Mouse (Mus musculus) neural tube, embryonic 11.5 days (tissue): ENCODE results near the gene Abhd18. TPM values are rescaled to one million over a fixed set of nuclear protein-coding genes. Genes with fewer than 3 reads are reported as not detected.

ENCODE experiments used
- ATAC-seq: fragments of 200-750 bp; cut with Nextera tagmentation; 2 replicates; pipeline ENCODE4 v1.8.0; 2017; ENCODE audit warnings: moderate number of reproducible peaks, mild to moderate bottlenecking, moderate TSS enrichment, moderate library complexity; ENCODE audit not compliant: insufficient read depth, low FRiP score, low TSS enrichment
- DNase-seq: peaks from one replicate; pipeline ENCODE4 v3.0.0-alpha.2; 2015; ENCODE audit warnings: low spot score
- H3K27ac ChIP-seq: fragments of 300-500 bp; sonication (generic); 2 replicates; pipeline ENCODE4 v1.5.1; 2014; ENCODE audit warnings: low read depth, mild to moderate bottlenecking, low read length
- H3K27me3 ChIP-seq: fragments of 300-500 bp; sonication (generic); 2 replicates; pipeline ENCODE4 v1.6.1; 2014; ENCODE audit warnings: mild to moderate bottlenecking, low read length, mixed read lengths; ENCODE audit not compliant: control insufficient read depth, insufficient read depth
- H3K36me3 ChIP-seq: fragments of 300-500 bp; sonication (generic); 2 replicates; pipeline ENCODE4 v1.6.1; 2014; ENCODE audit warnings: mild to moderate bottlenecking, low read length, moderate library complexity, mixed read lengths; ENCODE audit not compliant: control insufficient read depth, insufficient read depth
- H3K4me1 ChIP-seq: fragments of 300-500 bp; sonication (generic); 2 replicates; pipeline ENCODE4 v1.6.1; 2014; ENCODE audit warnings: low read length, mixed read lengths; ENCODE audit not compliant: control insufficient read depth, insufficient read depth
- H3K4me2 ChIP-seq: fragments of 300-500 bp; sonication (generic); 2 replicates; pipeline ENCODE4 v1.6.1; 2014; ENCODE audit warnings: low read depth, mild to moderate bottlenecking, moderate library complexity
- H3K4me3 ChIP-seq: fragments of 300-500 bp; sonication (generic); 2 replicates; pipeline ENCODE4 v1.5.1; 2014; ENCODE audit warnings: low read depth, low read length
- H3K9ac ChIP-seq: fragments of 300-500 bp; sonication (generic); 2 replicates; pipeline ENCODE4 v1.6.1; 2014; ENCODE audit warnings: mild to moderate bottlenecking, low read length
- H3K9me3 ChIP-seq: fragments of 300-500 bp; sonication (generic); 2 replicates; pipeline ENCODE4 v1.6.1; 2016; ENCODE audit warnings: low read length; ENCODE audit not compliant: control insufficient read depth
- WGBS: fragments of 180-500 bp; shearing (Covaris S2); extraction: QIAGEN DNeasy Blood & Tissue Kit; methylation state at CpG from one replicate; pipeline ENCODE4 v1.1.7; 2014; 5-methylcytosine and 5-hydroxymethylcytosine counted together
- polyA plus RNA-seq: library from polyadenylated mRNA; unstranded; fragments of >200 nt; fragmentation: Nextera tagmentation; extraction: Ambion mirVana; gene quantifications from 2 replicates; pipeline ENCODE4 v1.2.1, GENCODE M21; 2014

Gene Abhd18
- polyA plus RNA-seq, 1 experiment from 2014 or later: 6.4 TPM

DNA sequence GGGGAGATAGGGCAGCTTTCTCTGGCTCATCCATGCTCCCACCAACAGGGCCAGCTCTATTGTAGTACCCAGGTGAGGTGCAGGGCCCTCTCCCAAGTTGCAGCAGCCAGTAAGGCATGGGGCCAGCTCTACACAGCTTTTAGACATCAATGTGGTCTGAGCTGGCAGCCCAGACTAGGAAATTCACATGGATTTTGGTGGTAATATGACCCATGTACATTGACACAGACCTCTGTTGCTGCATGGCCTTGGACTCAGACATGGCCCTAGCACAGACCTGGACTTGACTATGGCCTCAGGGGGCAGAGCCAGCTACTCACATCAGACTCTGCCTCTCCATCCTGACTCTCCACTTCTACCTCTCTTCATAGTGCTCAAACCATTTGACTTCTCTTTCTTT, 112.1 kb downstream of the Abhd18 start:
- no peak for DNase-seq

DNA sequence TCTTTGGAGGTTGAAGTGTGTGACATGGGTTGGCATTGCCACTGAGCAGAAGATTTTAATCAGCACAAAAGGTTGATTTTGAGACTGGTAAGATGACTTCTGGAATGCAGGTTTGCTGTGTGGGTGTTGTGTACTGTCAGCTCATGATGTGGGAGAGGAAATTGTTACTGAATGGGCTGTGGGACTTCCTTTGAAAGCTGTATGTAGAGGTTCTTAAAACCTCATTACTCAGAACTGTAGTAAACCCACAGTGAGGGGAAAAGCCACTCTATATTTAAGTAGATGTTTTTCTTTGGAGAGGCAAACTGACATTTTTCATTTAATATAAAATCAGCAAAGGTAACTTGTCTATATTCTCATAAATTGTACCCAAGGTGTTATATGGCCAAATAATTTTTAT, 134.0 kb downstream of the Abhd18 start:
- ATAC-seq: no peak
- Histone ChIP-seq H3K27me3 (no peaks in the 10 kb centered on the region), H3K4me3 (no peak overlapping the region), H3K4me1 (no peaks in the 10 kb centered on the region), H3K9me3 (no peaks in the 10 kb centered on the region), H3K36me3 (no peaks in the 10 kb centered on the region), H3K27ac (no peak overlapping the region), H3K4me2 (no peak overlapping the region), H3K9ac (no peak overlapping the region)
- no peak for DNase-seq

More for the DNA sequence above, 112.1 kb downstream of the Abhd18 start:
- no peaks in the 10 kb centered on the region for H3K4me1 ChIP-seq
- H3K9me3 ChIP-seq: no peaks in the 10 kb centered on the region
- no peak overlapping the region for H3K4me3 ChIP-seq
- no peak overlapping the region for H3K9ac ChIP-seq
- no peaks in the 10 kb centered on the region for H3K36me3 ChIP-seq
- ATAC-seq: no peak
- H3K27me3 ChIP-seq: no peaks in the 10 kb centered on the region
- H3K27ac ChIP-seq: no peak overlapping the region
- no peak overlapping the region for H3K4me2 ChIP-seq

DNA sequence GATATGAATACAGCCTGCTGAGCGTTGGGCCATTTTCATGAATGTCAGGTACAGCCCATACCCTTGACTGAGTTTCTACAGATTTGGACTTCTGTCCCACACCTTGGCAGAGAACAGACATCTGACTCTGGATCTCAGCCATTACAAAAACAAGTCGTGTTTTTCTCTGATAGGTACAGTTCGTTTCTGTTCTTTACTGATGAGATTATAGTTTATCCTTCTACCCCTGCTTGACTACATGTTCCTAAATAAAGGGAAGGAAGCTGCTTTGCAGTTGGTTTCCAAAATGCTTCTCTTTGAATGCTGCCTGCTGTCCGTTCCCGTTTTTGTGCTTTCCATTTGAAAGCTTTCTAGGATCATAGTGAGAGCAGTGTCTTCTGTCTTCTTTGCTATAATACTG, 140.8 kb downstream of the Abhd18 start:
- no peaks in the 10 kb centered on the region for H3K9me3 ChIP-seq
- H3K4me1 ChIP-seq: no peaks in the 10 kb centered on the region
- H3K4me3 ChIP-seq: no peak overlapping the region
- no peaks in the 10 kb centered on the region for H3K27me3 ChIP-seq
- H3K4me2 ChIP-seq: no peak overlapping the region
- no peak overlapping the region for H3K27ac ChIP-seq
- H3K36me3 ChIP-seq: no peaks in the 10 kb centered on the region
- no peak overlapping the region for H3K9ac ChIP-seq
- no peak for DNase-seq
- 83% methylated on average over 5 of the region's 5 CpGs for WGBS
- no peak for ATAC-seq

Other genes starting within 250 kb of the Abhd18 start
- gene Slc25a31, start 138.1 kb upstream of the Abhd18 start, polyA plus RNA-seq: 0.24 and 0.32 TPM in 2 replicates
- 50.8 and 63.1 TPM in 2 replicates for gene Hspa4l, start 102.5 kb upstream of the Abhd18 start, polyA plus RNA-seq
- 61.3 and 63.5 TPM in 2 replicates for gene Plk4, start 47.0 kb upstream of the Abhd18 start, polyA plus RNA-seq
- 7.5 and 7.7 TPM in 2 replicates for gene Mfsd8, start 84 bp upstream of the Abhd18 start, polyA plus RNA-seq
- 0.30 TPM in 1 of 2 replicates, not detected in the other for gene 1700034I23Rik, start 55.6 kb downstream of the Abhd18 start, polyA plus RNA-seq
- 2.3 and 3.7 TPM in 2 replicates for gene Larp1b, start 102.9 kb downstream of the Abhd18 start, polyA plus RNA-seq
- gene Pgrmc2, start 236.1 kb downstream of the Abhd18 start, polyA plus RNA-seq: 27.6 and 29.5 TPM in 2 replicates